Mouse (Mus musculus) erythroblast, embryonic 14.5 days (primary cell): Measurements from ENCODE around the gene Tet2. TPM values are rescaled to one million over a fixed set of nuclear protein-coding genes. Genes with fewer than 3 reads are reported as not detected.

ENCODE experiments used
- H3K27me3 ChIP-seq: 2 replicates; pipeline ENCODE4 v1.6.1; 2012; ENCODE audit warnings: inconsistent platforms; ENCODE audit not compliant: control insufficient read depth
- H3K36me3 ChIP-seq: 2 replicates; pipeline ENCODE4 v1.6.1; 2012; ENCODE audit warnings: mild to moderate bottlenecking, inconsistent platforms; ENCODE audit not compliant: control insufficient read depth
- H3K4me1 ChIP-seq: 2 replicates; pipeline ENCODE4 v1.6.1; 2012; ENCODE audit warnings: inconsistent platforms; ENCODE audit not compliant: control insufficient read depth
- H3K4me3 ChIP-seq: replicated peaks from 2 replicates; pipeline ENCODE3; 2012; ENCODE audit warnings: moderate library complexity, mild to moderate bottlenecking, inconsistent platforms
- H3K9me3 ChIP-seq: 2 replicates; pipeline ENCODE4 v1.6.1; 2012; ENCODE audit warnings: low read length, inconsistent platforms, mixed read lengths; ENCODE audit not compliant: control insufficient read depth
- GATA1 ChIP-seq: IDR thresholded peaks from 2 replicates; pipeline ENCODE4 v1.6.1; 2012; ENCODE audit warnings: low read length, inconsistent platforms, mixed read lengths
- TAL1 ChIP-seq: IDR thresholded peaks from 3 replicates; pipeline ENCODE4 v1.6.1; 2012; ENCODE audit warnings: low read length, inconsistent platforms, mixed read lengths
- polyA plus RNA-seq: library from polyadenylated mRNA; stranded (reverse); fragments of >175 nt; gene quantifications from 2 replicates; pipeline ENCODE4 v1.2.3, GENCODE M21; 2012

Gene Tet2
- polyA plus RNA-seq, 1 experiment, result 0.05 TPM

GRCm38 (mm10) chr3:133453896-133454295 is 91.0 kb downstream of the Tet2 start:
- H3K4me1 ChIP-seq, result no peaks in the 10 kb centered on the region
- no peaks in the 10 kb centered on the region; the same call in 1 of the 2 replicates for H3K9me3 ChIP-seq
- H3K36me3 ChIP-seq, result no peaks in the 10 kb centered on the region
- no peak for TF ChIP-seq TAL1
- no peak for TF ChIP-seq GATA1
- H3K27me3 ChIP-seq, result no peaks in the 10 kb centered on the region
- H3K4me3 ChIP-seq, result no peak overlapping the region

- Histone ChIP-seq H3K27me3 (no peaks in the 10 kb centered on the region), H3K36me3 (no peaks in the 10 kb centered on the region), H3K9me3 (peaks cover 2% of the 10 kb centered on the region; the same call in 1 of the 2 replicates), H3K4me3 (no peak overlapping the region), H3K4me1 (no peaks in the 10 kb centered on the region)
- TF ChIP-seq GATA1, result no peak
- no peak for TF ChIP-seq TAL1
Observed at GRCm38 (mm10) chr3:133436919-133437320, 108.0 kb downstream of the Tet2 start.

- Histone ChIP-seq H3K4me3 (no peak overlapping the region), H3K36me3 (no peaks in the 10 kb centered on the region), H3K4me1 (no peaks in the 10 kb centered on the region), H3K9me3 (peaks cover 2% of the 10 kb centered on the region; the same call in 1 of the 2 replicates), H3K27me3 (no peaks in the 10 kb centered on the region)
- TF ChIP-seq TAL1 (no peak), GATA1 (no peak)
Observed at GRCm38 (mm10) chr3:133436279-133436860, 108.6 kb downstream of the Tet2 start.

- Histone ChIP-seq H3K36me3 (no peaks in the 10 kb centered on the region), H3K27me3 (no peaks in the 10 kb centered on the region), H3K4me3 (no peak overlapping the region), H3K9me3 (peaks cover 2% of the 10 kb centered on the region; the same call in 1 of the 2 replicates), H3K4me1 (no peaks in the 10 kb centered on the region)
- no peak for TF ChIP-seq GATA1
- no peak for TF ChIP-seq TAL1
Observed at GRCm38 (mm10) chr3:133435774-133436148, 109.2 kb downstream of the Tet2 start.

GRCm38 (mm10) chr3:133435141-133435773 is 109.7 kb downstream of the Tet2 start:
- H3K9me3 ChIP-seq, result peaks cover 2% of the 10 kb centered on the region; the same call in 1 of the 2 replicates
- H3K4me3 ChIP-seq, result no peak overlapping the region
- H3K4me1 ChIP-seq, result no peaks in the 10 kb centered on the region
- no peaks in the 10 kb centered on the region for H3K27me3 ChIP-seq
- TF ChIP-seq TAL1 (no peak), GATA1 (no peak)
- no peaks in the 10 kb centered on the region for H3K36me3 ChIP-seq

GRCm38 (mm10) chr3:133429394-133430173 is 115.4 kb downstream of the Tet2 start:
- no peak for TF ChIP-seq TAL1
- TF ChIP-seq GATA1, result no peak
- Histone ChIP-seq H3K4me3 (no peak overlapping the region), H3K9me3 (no peaks in the 10 kb centered on the region), H3K27me3 (no peaks in the 10 kb centered on the region), H3K4me1 (no peaks in the 10 kb centered on the region), H3K36me3 (no peaks in the 10 kb centered on the region)

GRCm38 (mm10) chr3:133428003-133428402 is 116.9 kb downstream of the Tet2 start:
- no peaks in the 10 kb centered on the region for H3K4me1 ChIP-seq
- no peaks in the 10 kb centered on the region for H3K9me3 ChIP-seq
- no peaks in the 10 kb centered on the region for H3K27me3 ChIP-seq
- TF ChIP-seq TAL1 (no peak), GATA1 (no peak)
- H3K4me3 ChIP-seq, result no peak overlapping the region
- H3K36me3 ChIP-seq, result no peaks in the 10 kb centered on the region

- TF ChIP-seq GATA1 (no peak), TAL1 (no peak)
- H3K36me3 ChIP-seq, result no peaks in the 10 kb centered on the region
- H3K4me1 ChIP-seq, result no peaks in the 10 kb centered on the region
- H3K9me3 ChIP-seq, result no peaks in the 10 kb centered on the region
- no peaks in the 10 kb centered on the region for H3K27me3 ChIP-seq
- H3K4me3 ChIP-seq, result no peak overlapping the region
Observed at GRCm38 (mm10) chr3:133423073-133423472, 121.9 kb downstream of the Tet2 start.

GRCm38 (mm10) chr3:133414747-133415146 is 130.2 kb downstream of the Tet2 start:
- Histone ChIP-seq H3K9me3 (no peaks in the 10 kb centered on the region), H3K27me3 (no peaks in the 10 kb centered on the region), H3K4me1 (no peaks in the 10 kb centered on the region), H3K4me3 (no peak overlapping the region), H3K36me3 (no peaks in the 10 kb centered on the region)
- no peak for TF ChIP-seq TAL1
- no peak for TF ChIP-seq GATA1

Other genes with a start within 250 kb of the Tet2 start
- gene Ppa2, start 235.0 kb downstream of the Tet2 start, polyA plus RNA-seq, result 1.3 and 1.5 TPM in 2 replicates